8 mouse cellular contexts compared by ENCODE assay signal in the genomic region with DNA sequence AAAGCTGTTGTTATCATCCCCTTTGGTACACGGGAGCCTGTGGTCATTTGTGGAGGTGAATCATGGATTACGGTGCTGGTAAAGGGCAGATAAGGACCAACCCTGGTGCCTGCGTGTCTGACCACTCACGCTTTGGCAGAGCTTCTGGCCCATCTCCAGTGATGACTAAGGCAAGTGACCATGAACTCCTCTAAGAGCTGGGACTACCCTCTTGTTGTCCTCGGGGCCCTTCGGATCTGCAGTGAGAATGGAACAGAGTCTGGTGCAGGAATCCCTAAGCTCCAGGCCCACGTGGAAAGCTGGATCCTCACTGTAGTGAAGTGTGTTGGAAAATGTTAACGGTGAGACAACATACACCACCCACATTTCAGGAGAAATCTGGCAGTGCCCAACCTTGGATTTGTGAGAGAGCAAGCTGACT. TPM values are rescaled to one million over a fixed set of nuclear protein-coding genes. Genes with fewer than 3 reads are reported as not detected.
DNase-seq lines count a peak whose midpoint lies in the region; ATAC-seq and TF ChIP-seq lines count a peak whose summit lies in the region.

No protein-coding gene starts in this region.

- intact Hi-C loops in left cerebral cortex, adult 2 months (cut with DNase I) = loop anchor here (10.0 kb wide), 1 partner anchor 332 kb away; no protein-coding TSS in a partner anchor

- peak; percentile 91 for ATAC-seq in frontal cortex, adult (ENCODE audit: low TSS enrichment)
- no peak for ATAC-seq in hindbrain, embryonic 11.5 days (ENCODE audit: low FRiP score)
- ATAC-seq in midbrain, embryonic 11.5 days (ENCODE audit: low FRiP score) = no peak

- H3K9ac ChIP-seq in hindbrain, embryonic 11.5 days (ENCODE audit: low read depth, low read length) = no peak overlapping the region
- no peak overlapping the region for H3K9ac ChIP-seq in midbrain, embryonic 11.5 days (ENCODE audit: low read length)

- 77% methylated on average over 8 of the region's 8 CpGs for WGBS in thymus, adult 2 months
- WGBS in hindbrain, embryonic 11.5 days = 91% methylated on average over 8 of the region's 8 CpGs
- WGBS in midbrain, embryonic 11.5 days = 90% methylated on average over 8 of the region's 8 CpGs

- H3K27ac ChIP-seq in left cerebral cortex, adult 2 months = peak overlapping the region; percentile 72
- H3K27ac ChIP-seq in thymus, adult 2 months (ENCODE audit: control insufficient read depth, insufficient read depth, low read length) = no peak overlapping the region
- H3K27ac ChIP-seq in hindbrain, embryonic 11.5 days (ENCODE audit: low read depth, low read length) = no peak overlapping the region
- no peak overlapping the region for H3K27ac ChIP-seq in midbrain, embryonic 11.5 days (ENCODE audit: low read depth, low read length)

- no peak for DNase-seq in frontal cortex, postnatal 10 days (ENCODE audit: low spot score in 2 of 2)
- DNase-seq in adrenal gland, adult (ENCODE audit: inconsistent age in 2 of 2, low spot score in 1 of 2) = peak; percentile 94 to 98
- peak; percentile 11 to 20 for DNase-seq in frontal cortex, postnatal 14 days (ENCODE audit: low spot score in 2 of 2)
- peak; percentile 23 to 41 for DNase-seq in left cerebral cortex, adult 2 months (ENCODE audit: extremely low spot score in 1 of 2, low spot score in 2 of 2)
- no peak for DNase-seq in thymus, adult 2 months
- no peak for DNase-seq in hindbrain, embryonic 11.5 days (ENCODE audit: low spot score)
- DNase-seq in midbrain, embryonic 11.5 days (ENCODE audit: low spot score, missing footprints) = no peak

- H3K36me3 ChIP-seq in thymus, adult 2 months (ENCODE audit: control insufficient read depth, insufficient read depth, low read length) = no peaks in the 10 kb centered on the region
- no peaks in the 10 kb centered on the region for H3K36me3 ChIP-seq in hindbrain, embryonic 11.5 days (ENCODE audit: control insufficient read depth, insufficient read depth, low read length)
- H3K36me3 ChIP-seq in midbrain, embryonic 11.5 days (ENCODE audit: control insufficient read depth, insufficient read depth, low read length) = no peaks in the 10 kb centered on the region

- no peaks in the 10 kb centered on the region for H3K4me1 ChIP-seq in thymus, adult 2 months (replicated peaks; ENCODE audit: control insufficient read depth, insufficient read depth, low read length)
- H3K4me1 ChIP-seq in hindbrain, embryonic 11.5 days (replicated peaks; ENCODE audit: control insufficient read depth, insufficient read depth, low read length) = no peaks in the 10 kb centered on the region
- no peaks in the 10 kb centered on the region for H3K4me1 ChIP-seq in midbrain, embryonic 11.5 days (ENCODE audit: control insufficient read depth, insufficient read depth, low read length)

- H3K4me2 ChIP-seq in hindbrain, embryonic 11.5 days (replicated peaks; ENCODE audit: low read depth, low read length) = no peak overlapping the region
- no peak overlapping the region for H3K4me2 ChIP-seq in midbrain, embryonic 11.5 days

- no peak for TF ChIP-seq CTCF in left cerebral cortex, adult 2 months (IDR thresholded peaks at IDR 0.05)
- no peak for TF ChIP-seq CTCF in thymus, adult 2 months (IDR thresholded peaks at IDR 0.05; ENCODE audit: borderline replicate concordance, control insufficient read depth, extremely low read depth, insufficient read depth, low read length, poor library complexity)

- no peak for TF ChIP-seq POLR2A in thymus, adult 2 months (IDR thresholded peaks at IDR 0.05; ENCODE audit: control insufficient read depth, extremely low read depth, insufficient read depth, low read length, poor library complexity)

- H3K4me3 ChIP-seq in left cerebral cortex, adult 2 months = no peak overlapping the region
- no peak overlapping the region for H3K4me3 ChIP-seq in thymus, adult 2 months (ENCODE audit: control insufficient read depth, insufficient read depth, low read length)
- H3K4me3 ChIP-seq in hindbrain, embryonic 11.5 days (ENCODE audit: low read depth, low read length) = no peak overlapping the region
- no peak overlapping the region for H3K4me3 ChIP-seq in midbrain, embryonic 11.5 days (ENCODE audit: low read depth, low read length)

- H3K9me3 ChIP-seq in hindbrain, embryonic 11.5 days (ENCODE audit: control insufficient read depth, low read length) = no peaks in the 10 kb centered on the region
- no peaks in the 10 kb centered on the region for H3K9me3 ChIP-seq in midbrain, embryonic 11.5 days (ENCODE audit: control insufficient read depth, low read length)

- no peaks in the 10 kb centered on the region for H3K27me3 ChIP-seq in thymus, adult 2 months (ENCODE audit: control insufficient read depth, insufficient read depth, low read length)
- no peaks in the 10 kb centered on the region for H3K27me3 ChIP-seq in hindbrain, embryonic 11.5 days (ENCODE audit: control insufficient read depth, insufficient read depth, low read length)
- H3K27me3 ChIP-seq in midbrain, embryonic 11.5 days (ENCODE audit: control insufficient read depth, insufficient read depth, low read length) = no peaks in the 10 kb centered on the region

RNA-seq across cellular contexts. Expression of gene Nrn1, which starts 38.6 kb away (rescaled TPM):
- total RNA-seq in left cerebral cortex, adult 2 months (2021) = 100 to 1,000 TPM; 311 to 384 TPM
- 1.1 and 1.9 TPM in 2 replicates for polyA plus RNA-seq in thymus, adult 2 months (2012; rRNA removed)
- 39.5 and 44.5 TPM in 2 replicates for polyA plus RNA-seq in hindbrain, embryonic 11.5 days (2014; fragmentation: Nextera tagmentation; extraction: Ambion mirVana)
- 52.7 and 53.5 TPM in 2 replicates for polyA plus RNA-seq in midbrain, embryonic 11.5 days (2014; fragmentation: Nextera tagmentation; extraction: Ambion mirVana)

Comparison
In these comparisons a context has a peak if more than half of its experiments do, and no peak if none do; other contexts are left out.
1. DNase-seq: peak in adrenal gland, adult (2 of 2), frontal cortex, postnatal 14 days (2 of 2) and left cerebral cortex, adult 2 months (2 of 2); none in frontal cortex, postnatal 10 days (0 of 2), thymus, adult 2 months (single experiment), hindbrain, embryonic 11.5 days (single experiment) and midbrain, embryonic 11.5 days (single experiment).
2. RNA of gene Nrn1, which starts 38.6 kb away (polyA plus RNA-seq): 52.7 to 53.5 TPM in midbrain, embryonic 11.5 days and 39.5 to 44.5 TPM in hindbrain, embryonic 11.5 days; 1.1 to 1.9 TPM in thymus, adult 2 months; every median in the first group is over 10 times any median in the second.